Mouse (Mus musculus) embryonic facial prominence, embryonic 13.5 days (tissue): ENCODE results near the gene Lpar2. TPM values are rescaled to one million over a fixed set of nuclear protein-coding genes. Genes with fewer than 3 reads are reported as not detected.
A peak's percentile ranks its signal among the peaks of the same experiment; 100 is the strongest.

ENCODE experiments used
- ATAC-seq: fragments of 200-750 bp; cut with Nextera tagmentation; 2 replicates; pipeline ENCODE4 v1.8.0; 2017; ENCODE audit warnings: low read depth; ENCODE audit not compliant: insufficient number of reproducible peaks, insufficient read depth, low FRiP score, low TSS enrichment
- H3K27ac ChIP-seq: fragments of 300-500 bp; sonication (generic); 2 replicates; pipeline ENCODE4 v1.5.1; 2015; ENCODE audit warnings: moderate library complexity, mild to moderate bottlenecking, inconsistent platforms
- H3K27me3 ChIP-seq: fragments of 300-500 bp; sonication (generic); 2 replicates; pipeline ENCODE4 v1.6.1; 2015; ENCODE audit warnings: mild to moderate bottlenecking, inconsistent platforms
- H3K36me3 ChIP-seq: fragments of 300-500 bp; sonication (generic); 2 replicates; pipeline ENCODE4 v1.6.1; 2015; ENCODE audit warnings: mild to moderate bottlenecking, inconsistent platforms
- H3K4me1 ChIP-seq: fragments of 300-500 bp; sonication (generic); 2 replicates; pipeline ENCODE4 v1.6.1; 2015; ENCODE audit warnings: inconsistent platforms
- H3K4me2 ChIP-seq: fragments of 300-500 bp; sonication (generic); 2 replicates; pipeline ENCODE4 v1.6.1; 2015; ENCODE audit warnings: moderate library complexity, mild to moderate bottlenecking, inconsistent platforms
- H3K4me3 ChIP-seq: fragments of 300-500 bp; sonication (generic); 2 replicates; pipeline ENCODE4 v1.5.1; 2015; ENCODE audit warnings: mild to moderate bottlenecking, inconsistent platforms
- H3K9ac ChIP-seq: fragments of 300-500 bp; sonication (generic); 2 replicates; pipeline ENCODE4 v1.6.1; 2015; ENCODE audit warnings: mild to moderate bottlenecking, inconsistent platforms
- H3K9me3 ChIP-seq: fragments of 300-500 bp; sonication (generic); 2 replicates; pipeline ENCODE4 v1.6.1; 2016; ENCODE audit warnings: inconsistent platforms
- WGBS: fragments of 180-500 bp; shearing (Covaris S2); methylation state at CpG from one replicate; pipeline ENCODE4 v1.1.7; 2015; ENCODE audit warnings: mixed read lengths; 5-methylcytosine and 5-hydroxymethylcytosine counted together
- polyA plus RNA-seq: library from polyadenylated mRNA; unstranded; fragments of >200 nt; fragmentation: Nextera tagmentation; extraction: Ambion mirVana; gene quantifications from 2 replicates; pipeline ENCODE4 v1.2.1, GENCODE M21; 2015

Gene Lpar2
- polyA plus RNA-seq = 0.55 and 0.58 TPM in 2 replicates

GRCm38 (mm10) chr8:69822386-69823191, at the start of gene Lpar2:
TSS of gene Lpar2 (plus strand) at chr8:69822429.
- Histone ChIP-seq H3K4me2 (peak within 1 kb of the TSS; percentile 79), H3K27ac (peak within 1 kb of the TSS; percentile 77), H3K9me3 (no peaks in the 10 kb centered on the region), H3K27me3 (no peaks in the 10 kb centered on the region), H3K9ac (peak within 1 kb of the TSS; percentile 81), H3K4me1 (peaks cover 26% of the 10 kb centered on the region), H3K4me3 (peak within 1 kb of the TSS; percentile 68), H3K36me3 (peaks cover 33% of the 10 kb centered on the region)
- WGBS = 2% methylated on average over 32 of the region's 35 CpGs
- peak; percentile 56 for ATAC-seq

- H3K27ac ChIP-seq = peak within 1 kb of the TSS; percentile 100
- H3K27me3 ChIP-seq = no peaks in the 10 kb centered on the region
- no peaks in the 10 kb centered on the region for H3K9me3 ChIP-seq
- peaks cover 17% of the 10 kb centered on the region; the same call in 1 of the 2 replicates for H3K36me3 ChIP-seq
- under 1% methylated on average over 41 of the region's 41 CpGs for WGBS
- peak; percentile 98 for ATAC-seq
- peak within 1 kb of the TSS; percentile 97 for H3K9ac ChIP-seq
- H3K4me2 ChIP-seq = peak within 1 kb of the TSS; percentile 72
- H3K4me3 ChIP-seq = peak within 1 kb of the TSS; percentile 78
- peaks cover 18% of the 10 kb centered on the region for H3K4me1 ChIP-seq
These were observed 47.6 kb upstream of the Lpar2 start, which contains the start of gene Gm20422 for GRCm38 (mm10) chr8:69774503-69775148. TSS of gene Gm20422 (minus strand) at chr8:69774886.

GRCm38 (mm10) chr8:69775149-69775534, 47.1 kb upstream of the Lpar2 start:
- H3K9me3 ChIP-seq = no peaks in the 10 kb centered on the region
- 47% methylated on average over 2 of the region's 2 CpGs for WGBS
- peak overlapping the region; percentile 53 for H3K4me2 ChIP-seq
- no peaks in the 10 kb centered on the region for H3K27me3 ChIP-seq
- H3K4me3 ChIP-seq = peak overlapping the region; percentile 78
- 0 out of 2 replicates have a peak, but pooled peaks cover 12% of the 10 kb centered on the region for H3K36me3 ChIP-seq
- peak overlapping the region; percentile 97; the same call in 1 of the 2 replicates for H3K9ac ChIP-seq
- H3K4me1 ChIP-seq = peaks cover 18% of the 10 kb centered on the region
- ATAC-seq = no peak
- H3K27ac ChIP-seq = peak overlapping the region; percentile 100

GRCm38 (mm10) chr8:69777111-69777510, 45.1 kb upstream of the Lpar2 start:
- ATAC-seq = no peak
- Histone ChIP-seq H3K9me3 (no peaks in the 10 kb centered on the region), H3K36me3 (0 out of 2 replicates have a peak, but pooled peaks cover 5% of the 10 kb centered on the region), H3K4me2 (no peak overlapping the region), H3K27ac (no peak overlapping the region), H3K27me3 (no peaks in the 10 kb centered on the region), H3K9ac (no peak overlapping the region), H3K4me1 (peaks cover 12% of the 10 kb centered on the region), H3K4me3 (no peak overlapping the region)
- 80% methylated on average over 9 of the region's 12 CpGs for WGBS

GRCm38 (mm10) chr8:69789105-69789504, 33.1 kb upstream of the Lpar2 start:
- Histone ChIP-seq H3K9ac (no peak overlapping the region), H3K4me1 (peaks cover 23% of the 10 kb centered on the region), H3K4me3 (no peak overlapping the region), H3K4me2 (no peak overlapping the region), H3K27ac (no peak overlapping the region), H3K27me3 (no peaks in the 10 kb centered on the region), H3K36me3 (peaks cover 14% of the 10 kb centered on the region), H3K9me3 (no peaks in the 10 kb centered on the region)
- 86% methylated on average over 5 of the region's 5 CpGs for WGBS
- ATAC-seq = no peak

- Histone ChIP-seq H3K4me3 (no peak overlapping the region), H3K27ac (no peak overlapping the region), H3K9me3 (no peaks in the 10 kb centered on the region), H3K4me2 (peak overlapping the region; percentile 67), H3K9ac (no peak overlapping the region), H3K27me3 (no peaks in the 10 kb centered on the region), H3K36me3 (peaks cover 20% of the 10 kb centered on the region), H3K4me1 (peaks cover 23% of the 10 kb centered on the region)
- WGBS = 70% methylated on average over 5 of the region's 5 CpGs
- ATAC-seq = no peak
These were observed 32.5 kb upstream of the Lpar2 start for GRCm38 (mm10) chr8:69789731-69790130.

- no peak for ATAC-seq
- H3K4me2 ChIP-seq = peak overlapping the region; percentile 67
- peak overlapping the region; percentile 97 for H3K9ac ChIP-seq
- WGBS = 24% methylated on average over 11 of the region's 11 CpGs
- no peaks in the 10 kb centered on the region for H3K27me3 ChIP-seq
- H3K27ac ChIP-seq = peak overlapping the region; percentile 87
- H3K36me3 ChIP-seq = peaks cover 27% of the 10 kb centered on the region
- peaks cover 23% of the 10 kb centered on the region for H3K4me1 ChIP-seq
- peak overlapping the region; percentile 100 for H3K4me3 ChIP-seq
- H3K9me3 ChIP-seq = no peaks in the 10 kb centered on the region
These were observed 31.9 kb upstream of the Lpar2 start for GRCm38 (mm10) chr8:69790364-69790763.

GRCm38 (mm10) chr8:69790773-69791367, 31.4 kb upstream of the Lpar2 start, which contains the start of the genes Atp13a1 and Zfp866:
TSS of gene Atp13a1 (plus strand) at chr8:69791163.
TSS of gene Zfp866 (minus strand) at chr8:69791178.
- Histone ChIP-seq H3K27ac (peak within 1 kb of the TSS; percentile 87), H3K27me3 (no peaks in the 10 kb centered on the region), H3K4me2 (peak within 1 kb of the TSS; percentile 67), H3K4me1 (peaks cover 23% of the 10 kb centered on the region), H3K36me3 (peaks cover 32% of the 10 kb centered on the region), H3K9ac (peak within 1 kb of the TSS; percentile 97), H3K9me3 (no peaks in the 10 kb centered on the region), H3K4me3 (peak within 1 kb of the TSS; percentile 100)
- under 1% methylated on average over 38 of the region's 38 CpGs for WGBS
- peak; percentile 90 for ATAC-seq

GRCm38 (mm10) chr8:69791415-69792068, 30.7 kb upstream of the Lpar2 start:
- Histone ChIP-seq H3K36me3 (peaks cover 39% of the 10 kb centered on the region), H3K9me3 (no peaks in the 10 kb centered on the region), H3K4me2 (peak overlapping the region; percentile 67), H3K27ac (peak overlapping the region; percentile 87), H3K27me3 (no peaks in the 10 kb centered on the region), H3K4me1 (peaks cover 23% of the 10 kb centered on the region), H3K9ac (peak overlapping the region; percentile 97), H3K4me3 (peak overlapping the region; percentile 100)
- peak; percentile 45; the same call in 1 of the 2 replicates for ATAC-seq
- under 1% methylated on average over 48 of the region's 48 CpGs for whole genome bisulfite sequencing

GRCm38 (mm10) chr8:69793666-69794065, 28.6 kb upstream of the Lpar2 start:
- peaks cover 23% of the 10 kb centered on the region for H3K4me1 ChIP-seq
- peaks cover 60% of the 10 kb centered on the region for H3K36me3 ChIP-seq
- no peaks in the 10 kb centered on the region for H3K27me3 ChIP-seq
- H3K9ac ChIP-seq = no peak overlapping the region
- WGBS = 92% methylated on average over 4 of the region's 4 CpGs
- no peak overlapping the region for H3K4me3 ChIP-seq
- no peak overlapping the region for H3K27ac ChIP-seq
- ATAC-seq = no peak
- H3K9me3 ChIP-seq = no peaks in the 10 kb centered on the region
- no peak overlapping the region for H3K4me2 ChIP-seq

GRCm38 (mm10) chr8:69794096-69794495, 28.1 kb upstream of the Lpar2 start:
- Histone ChIP-seq H3K9ac (no peak overlapping the region), H3K4me1 (peaks cover 23% of the 10 kb centered on the region), H3K4me3 (no peak overlapping the region), H3K4me2 (no peak overlapping the region), H3K9me3 (no peaks in the 10 kb centered on the region), H3K27me3 (no peaks in the 10 kb centered on the region), H3K36me3 (peaks cover 64% of the 10 kb centered on the region), H3K27ac (no peak overlapping the region)
- 93% methylated on average over 3 of the region's 3 CpGs for WGBS
- no peak for ATAC-seq
